Mouse (Mus musculus) heart, postnatal 25 days (tissue): Measurements from ENCODE around the gene Rassf8. TPM values are rescaled to one million over a fixed set of nuclear protein-coding genes. Genes with fewer than 3 reads are reported as not detected.

ENCODE experiments used
- total RNA-seq, 2 experiments: library from RNA; stranded (reverse); gene quantifications; 2 replicates each; pipeline ENCODE4 v1.2.3; 2021

Rassf8 gene
- total RNA-seq, 2 experiments from 2014 or later, result 56.4 to 56.8 TPM

Other genes starting within 250 kb of the Rassf8 start
- gene Lmntd1, start 132.4 kb upstream of the Rassf8 start, total RNA-seq, result 1 to 10 TPM; 2.1 to 2.3 TPM
- gene Tuba3b, start 131.0 kb upstream of the Rassf8 start, total RNA-seq, result under 1 TPM in 1 of 2 experiments, not detected in 1; 0.20 TPM
- 10 to 100 TPM; 12.5 to 26.5 TPM for gene Bhlhe41, start 118.8 kb downstream of the Rassf8 start, total RNA-seq
- 100 to 1,000 TPM; 136 to 145 TPM for gene Sspn, start 184.9 kb downstream of the Rassf8 start, total RNA-seq